Mouse (Mus musculus): ENCODE results near the gene Fcgr3. TPM values are rescaled to one million over a fixed set of nuclear protein-coding genes. Genes with fewer than 3 reads are reported as not detected.

Fcgr3 gene
- polyA plus RNA-seq, 1 experiment, result 28.6 TPM

GRCm38 (mm10) chr1:171050774-171051173, 14.0 kb downstream of the Fcgr3 start:
- DNase-seq (ENCODE audit: low read depth), result no peak

DNA sequence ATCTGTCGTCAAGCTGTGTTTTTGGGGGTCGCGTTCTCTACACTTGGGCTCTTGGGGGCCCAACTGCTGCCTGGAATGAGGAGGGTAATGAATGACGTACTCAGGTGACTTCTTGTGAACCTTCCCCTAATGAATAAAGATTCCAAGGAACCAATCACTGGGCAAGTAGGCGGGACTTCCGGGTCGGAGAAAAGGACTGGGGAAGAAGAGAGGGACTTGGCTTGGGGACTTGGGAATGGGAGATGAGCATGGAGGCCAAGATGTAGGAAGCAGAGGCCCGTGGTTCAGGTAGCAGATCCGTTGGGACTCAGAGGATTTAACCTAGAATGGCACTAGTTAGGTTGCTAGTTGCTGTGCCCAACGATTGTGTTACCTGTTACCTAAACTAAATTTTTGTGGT, 15.5 kb downstream of the Fcgr3 start:
- no peak for DNase-seq (ENCODE audit: low read depth)

DNA sequence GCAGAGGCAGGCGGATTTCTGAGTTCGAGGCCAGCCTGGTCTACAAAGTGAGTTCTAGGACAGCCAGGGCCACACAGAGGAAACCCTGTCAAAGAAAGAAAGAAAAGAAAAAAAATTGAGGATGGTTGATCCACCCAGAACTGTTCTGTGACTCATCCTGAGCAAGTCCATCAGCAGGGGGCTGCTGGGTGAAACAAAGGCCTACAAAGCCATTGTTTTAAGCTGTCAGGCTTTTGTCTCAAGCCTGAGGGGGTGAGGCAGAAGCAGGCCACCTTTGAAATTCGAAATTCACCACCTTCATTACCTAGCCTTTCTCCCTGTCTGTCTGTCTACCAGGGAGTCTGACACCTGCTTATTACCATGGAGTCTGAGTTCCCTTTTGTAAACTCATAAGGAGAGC, 18.2 kb downstream of the Fcgr3 start:
- DNase-seq (ENCODE audit: low read depth), result no peak

GRCm38 (mm10) chr1:171045079-171045465, 19.7 kb downstream of the Fcgr3 start:
- no peak for DNase-seq (ENCODE audit: low read depth)

DNA sequence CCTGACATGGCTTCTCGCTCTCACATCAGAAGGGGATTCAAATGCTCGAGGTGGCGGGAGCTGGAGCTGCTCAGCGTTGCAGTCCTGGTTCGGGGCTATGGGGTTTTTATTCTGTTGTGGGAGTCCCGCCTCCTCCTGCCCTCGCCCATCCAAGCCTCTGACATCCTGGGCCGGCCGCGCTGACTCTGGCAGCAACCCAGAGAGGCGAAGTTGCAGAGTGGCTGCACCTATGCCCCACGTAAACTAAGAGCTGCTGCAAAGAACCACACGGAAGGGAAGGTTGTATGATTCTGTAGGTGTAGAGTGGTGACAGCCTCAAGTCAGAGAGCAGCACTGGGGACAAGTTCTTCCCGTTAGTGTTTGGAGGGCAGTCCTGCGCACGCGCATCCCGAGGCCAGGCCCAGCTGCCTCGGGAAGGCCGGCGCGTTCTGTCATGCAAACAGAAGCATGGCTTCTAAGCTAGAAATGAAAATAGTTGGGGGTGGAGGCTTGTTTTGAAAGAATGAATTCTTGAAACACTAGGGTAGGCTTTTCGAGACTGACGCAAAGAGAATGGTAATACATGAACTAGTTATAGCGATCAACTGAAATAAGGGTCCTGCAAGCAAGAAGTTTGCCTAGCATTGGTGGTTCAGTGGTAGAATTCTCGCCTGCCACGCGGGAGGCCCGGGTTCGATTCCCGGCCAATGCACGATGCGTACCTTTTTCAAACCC, 20.2 kb downstream of the Fcgr3 start:
- DNase-seq (ENCODE audit: low read depth), result no peak

DNA sequence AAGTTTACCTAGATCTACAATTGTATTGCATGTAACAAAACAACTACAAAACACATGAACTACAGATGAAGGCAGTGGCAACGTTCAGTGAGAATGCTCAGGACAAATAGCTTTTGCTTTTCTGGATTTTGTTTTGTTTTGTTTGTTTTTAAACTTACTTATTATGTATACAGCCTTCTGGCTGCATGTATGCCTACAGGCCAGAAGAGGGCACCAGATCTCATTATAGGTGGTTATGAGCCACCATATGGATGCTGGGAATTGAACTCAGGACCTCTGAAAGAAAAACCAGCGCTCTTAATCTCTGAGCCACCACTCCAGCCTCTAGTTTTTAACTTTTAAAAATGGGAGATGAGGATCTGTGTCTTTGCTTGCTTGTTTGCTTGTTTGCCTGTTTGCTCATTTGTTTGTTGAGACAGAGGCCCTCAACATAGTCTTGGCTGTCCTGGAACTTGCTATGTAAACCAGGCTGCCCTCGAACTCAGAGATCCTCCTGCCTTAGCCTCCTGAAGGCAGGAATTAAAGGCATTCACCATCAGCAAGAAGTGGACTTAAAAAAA, 21.1 kb downstream of the Fcgr3 start:
- DNase-seq (ENCODE audit: low read depth), result no peak

DNA sequence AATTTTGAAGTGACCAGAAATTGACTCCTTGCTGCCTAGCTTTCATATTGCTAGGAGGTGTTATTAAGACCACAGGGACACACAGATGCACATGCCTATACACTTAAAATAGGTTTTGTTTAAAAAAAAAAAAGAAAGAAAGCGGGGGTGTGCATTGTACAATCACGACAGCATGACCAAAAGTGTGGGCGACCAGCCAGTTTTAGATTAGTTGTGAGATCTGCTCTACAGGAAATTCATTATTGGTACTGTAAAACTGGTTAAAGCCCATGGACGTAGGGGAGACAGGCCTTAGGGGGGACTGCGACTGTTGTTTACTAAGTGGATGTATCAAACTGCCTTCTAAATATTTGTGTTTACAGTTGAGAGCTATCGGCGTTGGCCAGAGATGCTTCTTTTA, 24.9 kb downstream of the Fcgr3 start:
- no peak for DNase-seq (ENCODE audit: low read depth)

DNA sequence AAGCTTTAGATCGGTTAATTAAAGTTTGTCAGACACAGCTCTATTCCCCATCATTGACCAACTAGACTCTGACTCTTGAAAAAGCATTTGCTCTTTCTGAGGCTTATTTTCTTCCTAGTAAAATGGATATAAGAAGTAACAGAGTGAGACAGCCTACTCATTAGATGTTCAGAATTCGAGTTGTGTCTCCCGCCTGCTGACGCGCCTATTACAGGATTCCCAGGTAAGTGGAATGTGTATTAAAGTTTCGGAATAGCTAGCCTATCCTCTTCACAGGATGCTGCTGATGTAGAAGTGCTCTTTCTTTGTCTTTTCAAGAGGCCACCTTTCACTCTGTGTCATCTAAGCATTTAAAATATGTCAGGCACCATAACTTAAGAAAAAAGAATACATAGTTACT, 25.6 kb downstream of the Fcgr3 start:
- DNase-seq (ENCODE audit: low read depth), result no peak

DNA sequence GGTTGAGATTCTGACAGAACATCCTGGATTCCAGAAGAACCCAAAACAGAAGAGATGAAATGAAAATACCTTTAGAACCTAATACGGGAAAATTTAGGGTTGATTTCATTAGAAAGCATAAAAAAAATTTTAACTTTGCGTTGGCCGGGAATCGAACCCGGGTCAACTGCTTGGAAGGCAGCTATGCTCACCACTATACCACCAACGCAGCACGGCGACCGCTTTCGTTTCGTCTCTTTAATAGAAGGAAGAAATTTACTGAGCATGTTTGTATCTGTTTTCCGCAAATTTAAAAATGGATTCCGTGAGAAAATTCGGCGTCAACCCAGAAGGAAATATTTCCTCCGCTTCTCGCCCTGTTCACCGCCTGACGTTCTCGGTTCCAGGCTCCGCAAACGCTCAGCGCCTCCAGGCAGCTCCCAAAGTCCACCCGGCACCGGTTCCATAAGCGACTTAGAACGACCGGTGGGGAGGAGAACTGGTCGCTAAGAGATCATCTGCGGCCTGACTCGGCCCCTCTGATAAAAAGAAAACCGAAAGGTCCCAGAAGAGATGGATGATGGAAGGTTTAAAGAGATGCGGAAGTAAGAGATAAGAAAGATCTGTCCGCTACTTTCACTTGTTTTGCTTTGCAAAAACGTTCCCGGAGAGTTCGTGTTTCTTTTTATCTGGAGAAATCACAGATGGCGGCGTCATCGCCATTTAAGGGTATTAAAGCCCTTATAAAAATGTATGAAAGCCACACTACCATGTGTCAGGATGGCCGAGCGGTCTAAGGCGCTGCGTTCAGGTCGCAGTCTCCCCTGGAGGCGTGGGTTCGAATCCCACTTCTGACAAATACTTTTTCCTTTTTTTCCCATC, 26.6 kb downstream of the Fcgr3 start:
- no peak for DNase-seq (ENCODE audit: low read depth)

DNA sequence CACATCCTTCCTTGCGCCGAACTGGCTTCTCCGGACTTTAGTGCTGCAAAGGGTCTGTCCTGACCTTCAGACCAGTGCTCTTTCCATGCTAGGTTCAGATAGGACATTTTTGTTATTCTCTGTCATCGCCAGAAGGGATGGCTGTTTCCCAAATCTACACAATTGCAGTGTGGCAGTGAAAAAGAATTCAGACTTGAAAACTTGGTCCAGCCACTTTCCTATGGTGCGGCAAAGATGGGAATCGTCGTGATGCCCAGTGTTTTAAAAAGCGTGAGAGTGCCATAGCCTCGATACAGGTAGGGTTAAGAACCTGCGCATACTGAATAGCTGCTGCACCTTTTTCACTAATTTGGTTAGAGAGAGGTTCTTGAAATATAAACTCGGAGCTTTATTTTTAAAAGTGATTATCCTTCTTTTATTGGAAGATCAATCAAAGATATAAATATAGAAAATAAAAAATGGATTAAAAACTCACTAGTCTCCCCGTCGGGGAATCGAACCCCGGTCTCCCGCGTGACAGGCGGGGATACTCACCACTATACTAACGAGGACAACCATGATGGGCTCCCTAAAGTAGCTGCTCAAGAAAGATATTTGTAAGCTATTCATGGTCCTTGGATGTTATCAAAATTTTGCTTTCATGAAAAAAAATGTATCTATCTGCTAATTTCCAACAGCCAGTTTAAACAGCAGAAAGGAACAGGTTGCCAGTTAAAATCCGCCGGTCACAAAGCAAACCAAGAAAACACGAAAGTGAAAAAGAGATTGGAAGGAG, 28.0 kb downstream of the Fcgr3 start:
- no peak for DNase-seq (ENCODE audit: low read depth)

DNA sequence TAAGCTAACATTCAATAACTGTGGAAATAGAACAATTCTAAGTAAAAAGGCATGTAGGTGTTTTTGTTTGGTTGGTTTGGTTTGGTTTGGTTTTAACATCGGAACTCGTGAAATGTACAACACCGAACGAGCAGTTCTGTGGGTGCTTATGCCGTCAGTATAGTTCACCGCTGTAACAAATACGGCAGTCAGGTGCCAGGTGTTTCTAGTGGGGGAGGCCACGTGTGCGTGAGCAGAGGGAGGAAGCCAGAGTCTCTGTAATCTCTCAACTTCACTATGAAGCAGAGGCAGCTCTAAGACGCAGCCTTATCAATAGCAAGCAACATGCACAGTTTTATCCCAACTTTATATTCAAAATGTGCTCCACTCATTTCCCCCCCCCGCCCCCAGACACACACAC, 29.1 kb downstream of the Fcgr3 start:
- no peak for DNase-seq (ENCODE audit: low read depth)

GRCm38 (mm10) chr1:171034201-171034600, 30.5 kb downstream of the Fcgr3 start:
- DNase-seq (ENCODE audit: low read depth), result no peak

- no peak for DNase-seq (ENCODE audit: low read depth)
Observed at GRCm38 (mm10) chr1:171033756-171034155, 31.0 kb downstream of the Fcgr3 start.

- DNase-seq (ENCODE audit: low read depth), result no peak
Observed at GRCm38 (mm10) chr1:171033196-171033595, 31.5 kb downstream of the Fcgr3 start.

DNA sequence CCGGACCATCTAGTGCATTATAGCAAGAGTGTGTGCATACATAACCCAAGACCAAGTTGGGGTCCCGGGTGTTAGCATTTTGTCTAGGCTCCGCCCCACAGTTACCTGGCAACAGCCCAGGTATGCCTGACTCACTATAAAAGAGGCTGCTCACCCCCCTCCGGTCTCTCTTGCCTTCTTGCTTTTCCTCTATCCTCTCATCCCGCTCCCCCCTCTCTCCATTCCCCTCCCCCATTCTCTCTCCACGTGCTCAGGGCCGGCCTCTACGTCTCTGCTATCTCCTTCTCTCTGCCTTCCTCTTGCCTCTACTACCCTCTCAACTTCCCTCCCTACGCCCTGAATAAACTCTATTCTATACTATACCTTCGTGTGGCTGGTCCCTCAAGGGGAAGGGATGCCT, 32.0 kb downstream of the Fcgr3 start:
- DNase-seq (ENCODE audit: low read depth), result no peak

- DNase-seq (ENCODE audit: low read depth), result no peak
Observed at GRCm38 (mm10) chr1:171031752-171032151, 33.0 kb downstream of the Fcgr3 start.

DNA sequence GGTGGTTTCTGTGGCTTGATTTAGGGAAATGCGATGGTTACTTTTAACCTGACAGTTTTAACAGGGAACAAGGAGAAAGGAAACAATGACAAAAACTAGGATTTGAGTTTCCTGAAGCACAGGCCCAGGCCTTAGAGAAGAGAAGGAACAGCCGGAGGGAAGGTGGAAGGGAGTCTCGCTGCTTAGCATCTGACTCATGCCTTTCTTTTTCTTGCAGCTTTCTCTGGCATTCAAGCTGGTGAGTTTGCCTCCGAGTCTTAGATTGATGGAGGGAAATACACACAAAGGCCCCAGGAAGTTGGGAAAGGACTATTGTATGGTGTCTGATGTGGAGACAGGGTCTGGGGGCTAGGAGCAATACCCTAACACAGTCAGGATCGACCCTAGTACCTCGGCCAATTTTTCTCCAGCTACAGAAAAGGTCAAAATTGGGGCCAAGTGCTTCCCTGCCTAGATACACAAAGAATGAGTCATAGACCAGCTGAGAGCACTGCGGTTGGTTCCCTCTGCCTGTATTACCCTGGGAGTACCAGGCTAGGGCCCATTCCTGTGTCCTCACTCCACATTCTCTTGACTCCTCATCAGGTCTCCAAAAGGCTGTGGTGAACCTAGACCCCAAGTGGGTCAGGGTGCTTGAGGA, 45.3 kb downstream of the Fcgr3 start:
- no peak for DNase-seq (ENCODE audit: low read depth)

DNA sequence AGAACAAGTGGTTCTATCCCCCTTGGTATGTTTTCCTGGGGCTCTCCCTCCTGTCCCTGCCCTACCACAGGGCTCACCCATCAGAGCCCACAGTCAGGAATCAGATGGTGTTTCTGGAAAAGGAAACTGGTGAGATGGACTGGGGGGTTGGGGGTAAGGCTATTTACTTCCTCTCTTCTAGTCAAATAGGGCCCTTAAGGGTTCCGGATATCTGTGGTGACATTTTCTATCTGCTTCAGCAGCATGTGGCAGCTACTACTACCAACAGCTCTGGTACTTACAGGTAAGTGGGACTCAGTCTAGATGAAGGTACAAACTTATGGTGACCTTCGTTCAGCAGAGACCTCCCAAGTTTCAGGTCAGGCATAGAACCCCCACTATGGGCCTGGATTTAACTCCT, 46.0 kb downstream of the Fcgr3 start, which contains the start of gene Fcgr4:
Gene Fcgr4, plus strand, starts transcription at position 184 of the 400 bp plus-strand sequence.
- no peak for DNase-seq (ENCODE audit: low read depth)

- no peak for DNase-seq (ENCODE audit: low read depth)
Observed at GRCm38 (mm10) chr1:171017468-171018158, 47.1 kb downstream of the Fcgr3 start.

DNA sequence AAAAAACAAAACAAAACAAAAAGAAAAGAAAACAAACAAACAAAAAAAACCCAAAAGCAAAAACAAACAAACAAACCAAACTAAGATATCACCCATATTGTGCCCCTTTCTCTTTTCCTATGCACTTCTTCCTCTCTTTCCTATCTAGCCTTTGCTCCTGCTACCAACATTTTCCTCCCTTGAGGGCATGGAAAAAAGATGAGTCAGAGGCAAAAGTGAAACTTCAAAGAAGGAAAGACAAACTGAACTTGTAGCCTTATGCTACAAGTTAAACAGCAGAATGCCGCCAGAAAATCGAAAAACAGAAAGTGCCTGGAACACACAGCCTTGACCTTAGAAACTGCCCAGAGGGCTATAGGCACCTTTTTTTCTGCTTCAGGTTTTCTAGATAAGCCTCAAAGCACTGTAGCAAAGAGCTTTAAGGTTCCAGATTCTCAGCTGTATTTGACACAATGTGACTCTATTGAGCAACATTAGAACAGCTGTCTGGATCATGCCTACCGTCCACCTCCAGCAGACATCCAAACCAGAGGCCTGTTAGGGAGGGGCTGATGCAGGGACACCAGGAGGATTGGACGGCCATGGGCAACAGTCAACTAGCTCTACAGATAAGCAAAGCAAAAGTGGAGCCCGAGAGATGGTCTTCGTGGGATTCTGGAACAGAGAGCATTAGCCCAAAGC, 47.9 kb downstream of the Fcgr3 start:
- no peak for DNase-seq (ENCODE audit: low read depth)
